ENCODE assay signal across 10 mouse cellular contexts in genomic region chr11:82371577-82371976, GRCm38 (mm10). TPM values are rescaled to one million over a fixed set of nuclear protein-coding genes. Genes with fewer than 3 reads are reported as not detected.
A peak's percentile ranks its signal among the peaks of the same experiment; 100 is the strongest.
DNase-seq lines count a peak whose midpoint lies in the region; ATAC-seq lines count a peak whose summit lies in the region.
"Had no signal": no experiment of that assay in that cellular context is flagged by ENCODE, and none has a peak within 500 bp of the region (broad histone marks: within the 10 kb centered on the region; RNA-seq: fewer than 3 reads in every experiment).

No protein-coding gene starts in this region.

- H3K4me1 ChIP-seq in hindbrain, embryonic 14.5 days (replicated peaks; ENCODE audit: control insufficient read depth, insufficient read depth, low read length) = peaks cover 8% of the 10 kb centered on the region; the same call in 1 of the 2 replicates
- peaks cover 15% of the 10 kb centered on the region for H3K4me1 ChIP-seq in hindbrain, embryonic 13.5 days (replicated peaks)
- H3K4me1 ChIP-seq in embryonic facial prominence, embryonic 10.5 days = no peaks in the 10 kb centered on the region
- H3K4me1 ChIP-seq: intestine, embryonic 15.5 days; limb, embryonic 15.5 days had no signal

- no peaks in the 10 kb centered on the region for H3K36me3 ChIP-seq in hindbrain, embryonic 14.5 days (replicated peaks; ENCODE audit: control insufficient read depth, insufficient read depth)
- no peaks in the 10 kb centered on the region for H3K36me3 ChIP-seq in hindbrain, embryonic 13.5 days
- H3K36me3 ChIP-seq in embryonic facial prominence, embryonic 10.5 days (replicated peaks) = no peaks in the 10 kb centered on the region
- H3K36me3 ChIP-seq: intestine, embryonic 15.5 days; limb, embryonic 15.5 days had no signal

- no peak overlapping the region for H3K9ac ChIP-seq in hindbrain, embryonic 14.5 days
- no peak overlapping the region for H3K9ac ChIP-seq in hindbrain, embryonic 13.5 days
- H3K9ac ChIP-seq: intestine, embryonic 15.5 days; limb, embryonic 15.5 days had no signal

- H3K9me3 ChIP-seq in hindbrain, embryonic 14.5 days (ENCODE audit: control insufficient read depth, low read length) = no peaks in the 10 kb centered on the region
- no peaks in the 10 kb centered on the region for H3K9me3 ChIP-seq in hindbrain, embryonic 13.5 days
- no peaks in the 10 kb centered on the region for H3K9me3 ChIP-seq in embryonic facial prominence, embryonic 10.5 days
- H3K9me3 ChIP-seq: intestine, embryonic 15.5 days; limb, embryonic 15.5 days had no signal

- no peak overlapping the region for H3K4me2 ChIP-seq in hindbrain, embryonic 14.5 days (replicated peaks)
- no peak overlapping the region for H3K4me2 ChIP-seq in hindbrain, embryonic 13.5 days
- H3K4me2 ChIP-seq: intestine, embryonic 15.5 days; limb, embryonic 15.5 days had no signal

- no peak overlapping the region for H3K4me3 ChIP-seq in hindbrain, embryonic 14.5 days (replicated peaks; ENCODE audit: low read length)
- H3K4me3 ChIP-seq in hindbrain, embryonic 13.5 days = no peak overlapping the region
- no peak overlapping the region for H3K4me3 ChIP-seq in embryonic facial prominence, embryonic 10.5 days
- H3K4me3 ChIP-seq: erythroblast, embryonic 14.5 days; intestine, embryonic 15.5 days; limb, embryonic 15.5 days had no signal

- DNase-seq in hindbrain, embryonic 14.5 days (ENCODE audit: low spot score) = peak; percentile 54
- DNase-seq in urinary bladder, postnatal 14 days (ENCODE audit: low spot score) = peak; percentile 25
- no peak for DNase-seq in urinary bladder, postnatal 4 days (ENCODE audit: low spot score in 2 of 2)
- peak; percentile 55 for DNase-seq in embryonic facial prominence, embryonic 10.5 days (ENCODE audit: low spot score)
- DNase-seq in spleen, adult 12 weeks (ENCODE audit: low spot score) = no peak
- DNase-seq in left cerebral cortex, adult 11 months (ENCODE audit: low spot score) = no peak

- no peak overlapping the region for H3K27ac ChIP-seq in hindbrain, embryonic 14.5 days
- H3K27ac ChIP-seq in hindbrain, embryonic 13.5 days = no peak overlapping the region
- H3K27ac ChIP-seq in embryonic facial prominence, embryonic 10.5 days (replicated peaks) = no peak overlapping the region
- H3K27ac ChIP-seq: intestine, embryonic 15.5 days; limb, embryonic 15.5 days had no signal

- 71% methylated on average over 4 of the region's 4 CpGs for WGBS in hindbrain, embryonic 14.5 days
- 62% methylated on average over 4 of the region's 4 CpGs for WGBS in hindbrain, embryonic 13.5 days
- 71% methylated on average over 4 of the region's 4 CpGs for WGBS in embryonic facial prominence, embryonic 10.5 days

- no peak for ATAC-seq in hindbrain, embryonic 14.5 days (ENCODE audit: low FRiP score)
- no peak for ATAC-seq in hindbrain, embryonic 13.5 days (ENCODE audit: low FRiP score)
- ATAC-seq: intestine, embryonic 15.5 days had no signal

- no peaks in the 10 kb centered on the region for H3K27me3 ChIP-seq in hindbrain, embryonic 14.5 days (ENCODE audit: control insufficient read depth, insufficient read depth, low read length)
- H3K27me3 ChIP-seq in hindbrain, embryonic 13.5 days = peaks cover 7% of the 10 kb centered on the region; the same call in 1 of the 2 replicates
- H3K27me3 ChIP-seq in embryonic facial prominence, embryonic 10.5 days (replicated peaks; ENCODE audit: low read depth, poor library complexity, severe bottlenecking) = no peaks in the 10 kb centered on the region
- H3K27me3 ChIP-seq: intestine, embryonic 15.5 days; limb, embryonic 15.5 days had no signal

RNA-seq across cellular contexts. Expression of gene Tmem132e, which starts 17.1 kb away (rescaled TPM):
- 5.1 and 6.9 TPM in 2 replicates for polyA plus RNA-seq in hindbrain, embryonic 14.5 days (2014; fragmentation: Nextera tagmentation; extraction: Ambion mirVana)
- 2.0 and 2.2 TPM in 2 replicates for polyA plus RNA-seq in hindbrain, embryonic 13.5 days (2015; fragmentation: Nextera tagmentation; extraction: Ambion mirVana)
- polyA plus RNA-seq in embryonic facial prominence, embryonic 10.5 days (2016; fragmentation: Nextera tagmentation; extraction: Ambion mirVana) = 1.0 and 1.2 TPM in 2 replicates
- polyA plus RNA-seq: erythroblast, embryonic 14.5 days had no signal

Comparison
In these comparisons a context has a peak if more than half of its experiments do, and no peak if none do; other contexts are left out.
1. DNase-seq: peak in hindbrain, embryonic 14.5 days (single experiment), urinary bladder, postnatal 14 days (single experiment) and embryonic facial prominence, embryonic 10.5 days (single experiment); none in urinary bladder, postnatal 4 days (0 of 2), spleen, adult 12 weeks (single experiment) and left cerebral cortex, adult 11 months (single experiment).